Comparison of ENCODE assay signal across 8 mouse cellular contexts in the genomic region with DNA sequence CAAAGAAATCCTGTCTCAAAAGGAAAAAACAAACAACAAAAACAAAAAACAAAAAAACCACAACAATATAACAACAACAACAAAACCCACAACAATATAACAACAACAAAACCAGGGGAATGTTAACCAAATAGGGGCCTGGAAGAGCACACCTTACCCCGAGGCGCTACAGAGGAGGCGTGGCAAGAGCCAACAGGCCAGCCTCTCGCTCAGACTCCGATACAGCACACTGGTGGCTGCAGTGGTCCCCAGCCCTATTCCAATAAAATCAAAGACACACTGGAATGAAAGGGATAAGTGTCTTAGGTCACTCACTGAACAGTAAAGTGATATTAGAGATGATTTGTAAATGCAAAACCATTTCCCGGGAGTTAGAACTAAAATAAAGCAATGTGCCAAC. TPM values are rescaled to one million over a fixed set of nuclear protein-coding genes. Genes with fewer than 3 reads are reported as not detected.
DNase-seq lines count a peak whose midpoint lies in the region; ATAC-seq and TF ChIP-seq lines count a peak whose summit lies in the region.

No protein-coding gene starts in this region.

- H3K4me2 ChIP-seq in kidney, postnatal 0 days (ENCODE audit: low read length), result peak overlapping the region; percentile 92
- peak overlapping the region; percentile 95 for H3K4me2 ChIP-seq in hindbrain, postnatal 0 days (ENCODE audit: low read depth, low read length)
- H3K4me2 ChIP-seq in midbrain, embryonic 16.5 days (ENCODE audit: low read length), result peak overlapping the region; percentile 97

- TF ChIP-seq POLR2A in cortical plate, adult 2 months (IDR thresholded peaks at IDR 0.05; ENCODE audit: extremely low read depth, insufficient read depth, low read length), result no peak

- H3K4me1 ChIP-seq in kidney, postnatal 0 days (replicated peaks; ENCODE audit: insufficient read depth, low read length), result no peaks in the 10 kb centered on the region
- no peaks in the 10 kb centered on the region for H3K4me1 ChIP-seq in cortical plate, adult 2 months (ENCODE audit: control insufficient read depth, insufficient read depth, low read length)
- no peaks in the 10 kb centered on the region for H3K4me1 ChIP-seq in hindbrain, postnatal 0 days (ENCODE audit: insufficient read depth, low read length)
- peaks cover 6% of the 10 kb centered on the region; the same call in 1 of the 2 replicates for H3K4me1 ChIP-seq in midbrain, embryonic 16.5 days (ENCODE audit: control insufficient read depth, insufficient read depth, low read length)

- no peak for TF ChIP-seq CTCF in kidney, postnatal 0 days (IDR thresholded peaks at IDR 0.05; ENCODE audit: low read depth)
- no peak for TF ChIP-seq CTCF in cortical plate, adult 2 months (IDR thresholded peaks at IDR 0.05; ENCODE audit: extremely low read depth, insufficient read depth, low read length)
- no peak for TF ChIP-seq CTCF in hindbrain, postnatal 0 days (IDR thresholded peaks at IDR 0.05; ENCODE audit: low read depth)

- peak overlapping the region; percentile 91 for H3K27ac ChIP-seq in kidney, postnatal 0 days
- H3K27ac ChIP-seq in cortical plate, adult 2 months (ENCODE audit: insufficient read depth, low read length), result no peak overlapping the region
- no peak overlapping the region for H3K27ac ChIP-seq in hindbrain, postnatal 0 days
- no peak overlapping the region for H3K27ac ChIP-seq in midbrain, embryonic 16.5 days (ENCODE audit: low read length)

- H3K36me3 ChIP-seq in kidney, postnatal 0 days (ENCODE audit: insufficient read depth, low read length), result no peaks in the 10 kb centered on the region
- H3K36me3 ChIP-seq in hindbrain, postnatal 0 days (ENCODE audit: insufficient read depth, low read length), result no peaks in the 10 kb centered on the region
- H3K36me3 ChIP-seq in midbrain, embryonic 16.5 days (ENCODE audit: control insufficient read depth, insufficient read depth, low read length), result no peaks in the 10 kb centered on the region

- WGBS in kidney, postnatal 0 days, result under 1% methylated on average over 6 of the region's 6 CpGs
- WGBS in hindbrain, postnatal 0 days, result under 1% methylated on average over 6 of the region's 6 CpGs
- WGBS in midbrain, embryonic 16.5 days, result 0% methylated on average over 6 of the region's 6 CpGs

- DNase-seq in kidney, postnatal 0 days (ENCODE audit: low spot score), result no peak
- DNase-seq in kidney, adult 18-20 months, result no peak
- DNase-seq in hindbrain, postnatal 0 days (ENCODE audit: low spot score), result no peak
- DNase-seq in urinary bladder, postnatal 4 days (ENCODE audit: low spot score in 2 of 2), result no peak
- no peak for DNase-seq in layer of hippocampus, adult 9-10 months (ENCODE audit: low spot score)
- no peak for DNase-seq in right cerebral cortex, postnatal 14 days

- no peak for ATAC-seq in kidney, postnatal 0 days (replicated peaks; ENCODE audit: low FRiP score, low read depth)
- ATAC-seq in hindbrain, postnatal 0 days, result no peak
- no peak for ATAC-seq in midbrain, embryonic 16.5 days

- H3K9me3 ChIP-seq in kidney, postnatal 0 days (replicated peaks; ENCODE audit: low read length), result no peaks in the 10 kb centered on the region
- no peaks in the 10 kb centered on the region for H3K9me3 ChIP-seq in hindbrain, postnatal 0 days (ENCODE audit: low read length)
- H3K9me3 ChIP-seq in midbrain, embryonic 16.5 days (replicated peaks; ENCODE audit: control insufficient read depth, low read length, poor library complexity, severe bottlenecking), result no peaks in the 10 kb centered on the region

- H3K27me3 ChIP-seq in kidney, postnatal 0 days (ENCODE audit: insufficient read depth, low read length), result no peaks in the 10 kb centered on the region
- H3K27me3 ChIP-seq in hindbrain, postnatal 0 days (ENCODE audit: insufficient read depth, low read length), result no peaks in the 10 kb centered on the region
- no peaks in the 10 kb centered on the region for H3K27me3 ChIP-seq in midbrain, embryonic 16.5 days (ENCODE audit: control insufficient read depth, insufficient read depth, low read depth, low read length)

- H3K9ac ChIP-seq in kidney, postnatal 0 days (ENCODE audit: low read depth, low read length), result 0 out of 2 replicates have a peak overlapping the region, but pooled peaks have one; percentile 65
- H3K9ac ChIP-seq in hindbrain, postnatal 0 days (replicated peaks; ENCODE audit: low read length), result peak overlapping the region; percentile 46; the same call in 1 of the 2 replicates
- peak overlapping the region; percentile 56; the same call in 1 of the 2 replicates for H3K9ac ChIP-seq in midbrain, embryonic 16.5 days (ENCODE audit: low read depth, low read length)

- peak overlapping the region; percentile 87 for H3K4me3 ChIP-seq in kidney, postnatal 0 days (replicated peaks; ENCODE audit: low read depth, low read length)
- H3K4me3 ChIP-seq in cortical plate, adult 2 months (ENCODE audit: insufficient read depth, low read length), result peak overlapping the region; percentile 42
- peak overlapping the region; percentile 76 for H3K4me3 ChIP-seq in hindbrain, postnatal 0 days (ENCODE audit: low read length)
- H3K4me3 ChIP-seq in midbrain, embryonic 16.5 days (ENCODE audit: low read depth, low read length), result peak overlapping the region; percentile 69

RNA-seq across cellular contexts. Expression of gene Thap8, which starts 0.4 kb away (rescaled TPM):
- polyA plus RNA-seq in kidney, postnatal 0 days (2015; fragmentation: Nextera tagmentation; extraction: Ambion mirVana), result 0.11 and 0.27 TPM in 2 replicates
- polyA plus RNA-seq in cortical plate, adult 2 months (2012; rRNA removed), result 0.19 and 0.38 TPM in 2 replicates
- total RNA-seq in hindbrain, postnatal 0 days (2014; rRNA removed), result 1.0 TPM in 1 of 2 replicates, not detected in the other
- 0.52 and 0.76 TPM in 2 replicates for polyA plus RNA-seq in hindbrain, postnatal 0 days (2015; fragmentation: Nextera tagmentation; extraction: Ambion mirVana)
- 0.51 and 1.3 TPM in 2 replicates for polyA plus RNA-seq in midbrain, embryonic 16.5 days (2015; fragmentation: Nextera tagmentation; extraction: Ambion mirVana)

RNA-seq across cellular contexts. Expression of gene Wdr62, which starts 0.7 kb away (rescaled TPM):
- polyA plus RNA-seq in kidney, postnatal 0 days (2015; fragmentation: Nextera tagmentation; extraction: Ambion mirVana), result 2.7 and 3.4 TPM in 2 replicates
- polyA plus RNA-seq in cortical plate, adult 2 months (2012; rRNA removed), result 3.2 and 4.1 TPM in 2 replicates
- 4.3 and 7.0 TPM in 2 replicates for total RNA-seq in hindbrain, postnatal 0 days (2014; rRNA removed)
- 3.7 and 4.0 TPM in 2 replicates for polyA plus RNA-seq in hindbrain, postnatal 0 days (2015; fragmentation: Nextera tagmentation; extraction: Ambion mirVana)
- 3.8 and 4.0 TPM in 2 replicates for polyA plus RNA-seq in midbrain, embryonic 16.5 days (2015; fragmentation: Nextera tagmentation; extraction: Ambion mirVana)

RNA-seq across cellular contexts. Expression of gene Clip3, which starts 12.0 kb away (rescaled TPM):
- polyA plus RNA-seq in kidney, postnatal 0 days (2015; fragmentation: Nextera tagmentation; extraction: Ambion mirVana), result 22.7 and 23.3 TPM in 2 replicates
- polyA plus RNA-seq in cortical plate, adult 2 months (2012; rRNA removed), result 439 and 458 TPM in 2 replicates
- 144 and 172 TPM in 2 replicates for total RNA-seq in hindbrain, postnatal 0 days (2014; rRNA removed)
- polyA plus RNA-seq in hindbrain, postnatal 0 days (2015; fragmentation: Nextera tagmentation; extraction: Ambion mirVana), result 106 and 118 TPM in 2 replicates
- 100 and 124 TPM in 2 replicates for polyA plus RNA-seq in midbrain, embryonic 16.5 days (2015; fragmentation: Nextera tagmentation; extraction: Ambion mirVana)

RNA-seq across cellular contexts. Expression of gene Alkbh6, which starts 29.0 kb away (rescaled TPM):
- polyA plus RNA-seq in kidney, postnatal 0 days (2015; fragmentation: Nextera tagmentation; extraction: Ambion mirVana), result 95.3 and 101 TPM in 2 replicates
- polyA plus RNA-seq in cortical plate, adult 2 months (2012; rRNA removed), result 135 and 141 TPM in 2 replicates
- 75.4 and 116 TPM in 2 replicates for total RNA-seq in hindbrain, postnatal 0 days (2014; rRNA removed)
- polyA plus RNA-seq in hindbrain, postnatal 0 days (2015; fragmentation: Nextera tagmentation; extraction: Ambion mirVana), result 129 and 131 TPM in 2 replicates
- 120 and 127 TPM in 2 replicates for polyA plus RNA-seq in midbrain, embryonic 16.5 days (2015; fragmentation: Nextera tagmentation; extraction: Ambion mirVana)

RNA-seq across cellular contexts. Expression of gene Syne4, which starts 35.1 kb away (rescaled TPM):
- 79.0 and 88.4 TPM in 2 replicates for polyA plus RNA-seq in kidney, postnatal 0 days (2015; fragmentation: Nextera tagmentation; extraction: Ambion mirVana)
- 23.6 and 24.7 TPM in 2 replicates for polyA plus RNA-seq in cortical plate, adult 2 months (2012; rRNA removed)
- total RNA-seq in hindbrain, postnatal 0 days (2014; rRNA removed), result 13.2 and 16.5 TPM in 2 replicates
- 11.4 and 12.6 TPM in 2 replicates for polyA plus RNA-seq in hindbrain, postnatal 0 days (2015; fragmentation: Nextera tagmentation; extraction: Ambion mirVana)
- 13.4 and 16.0 TPM in 2 replicates for polyA plus RNA-seq in midbrain, embryonic 16.5 days (2015; fragmentation: Nextera tagmentation; extraction: Ambion mirVana)
